Mouse (Mus musculus): ENCODE results near the gene Gm10424. TPM values are rescaled to one million over a fixed set of nuclear protein-coding genes. Genes with fewer than 3 reads are reported as not detected.
"Not testable (repeated sequence)": the region's sequence is repeated elsewhere in the genome, so short reads cannot be mapped to it uniquely, and the experiment has no call there.

Gene Gm10424
- polyA plus RNA-seq (2014; fragmentation: Nextera tagmentation; extraction: Ambion mirVana): not detected in 2 replicates

GRCm38 (mm10) chr5:95272668-95273067 is at the start of gene Gm10424:
Gm10424 (minus strand) TSS chr5:95272768.
- no CpG with 5 or more reads among the region's 1 CpGs for WGBS
- DNase-seq (ENCODE audit: low spot score); H3K36me3 ChIP-seq (ENCODE audit: control insufficient read depth, insufficient read depth, low read length): not testable (repeated sequence)

GRCm38 (mm10) chr5:95305611-95306010 is 33.0 kb upstream of the Gm10424 start, which contains the start of gene Gm3259:
Gm3259 (plus strand) TSS chr5:95305911.
- not testable (repeated sequence) for H3K36me3 ChIP-seq (ENCODE audit: control insufficient read depth, insufficient read depth, low read length); H3K4me2 ChIP-seq (ENCODE audit: low read depth, low read length, severe bottlenecking); ATAC-seq (replicated peaks; ENCODE audit: low FRiP score); H3K4me1 ChIP-seq (replicated peaks; ENCODE audit: control insufficient read depth, insufficient read depth, low read length); H3K4me3 ChIP-seq (ENCODE audit: low read depth, low read length); H3K27ac ChIP-seq (ENCODE audit: low read depth, low read length); H3K9ac ChIP-seq (ENCODE audit: low read length); H3K27me3 ChIP-seq (ENCODE audit: control insufficient read depth, insufficient read depth, low read length); DNase-seq (ENCODE audit: low spot score); H3K9me3 ChIP-seq (ENCODE audit: control insufficient read depth, low read length)
- 82% methylated on average over 2 of the region's 2 CpGs for WGBS

More at GRCm38 (mm10) chr5:95272668-95273067, at the start of gene Gm10424:
- not testable (repeated sequence) for H3K4me1 ChIP-seq (replicated peaks; ENCODE audit: control insufficient read depth, insufficient read depth, low read length); H3K4me3 ChIP-seq (ENCODE audit: low read depth, low read length); H3K27me3 ChIP-seq (ENCODE audit: control insufficient read depth, insufficient read depth, low read length); H3K9ac ChIP-seq (ENCODE audit: low read length); ATAC-seq (replicated peaks; ENCODE audit: low FRiP score); H3K27ac ChIP-seq (ENCODE audit: low read depth, low read length); H3K4me2 ChIP-seq (ENCODE audit: low read depth, low read length, severe bottlenecking); H3K9me3 ChIP-seq (ENCODE audit: control insufficient read depth, low read length)

Other genes with a start within 250 kb of the Gm10424 start
- not detected in 2 replicates for gene Gm7942, start 165.8 kb downstream of the Gm10424 start, polyA plus RNA-seq (2014; fragmentation: Nextera tagmentation; extraction: Ambion mirVana)
- gene Gm16513, start 90.1 kb downstream of the Gm10424 start, polyA plus RNA-seq (2014; fragmentation: Nextera tagmentation; extraction: Ambion mirVana): not detected in 2 replicates
- gene Gm3259, start 33.1 kb upstream of the Gm10424 start, polyA plus RNA-seq (2014; fragmentation: Nextera tagmentation; extraction: Ambion mirVana): not detected in 2 replicates
- not detected in 2 replicates for gene D5Ertd577e, start 184.0 kb upstream of the Gm10424 start, polyA plus RNA-seq (2014; fragmentation: Nextera tagmentation; extraction: Ambion mirVana)
- not detected in 2 replicates for gene Gm3286, start 238.0 kb upstream of the Gm10424 start, polyA plus RNA-seq (2014; fragmentation: Nextera tagmentation; extraction: Ambion mirVana)